ENCODE assay signal across 26 mouse cellular contexts in genomic region chr11:109417472-109418040, GRCm38 (mm10). TPM values are rescaled to one million over a fixed set of nuclear protein-coding genes. Genes with fewer than 3 reads are reported as not detected.
A peak's percentile ranks its signal among the peaks of the same experiment; 100 is the strongest.
DNase-seq lines count a peak whose midpoint lies in the region; ATAC-seq and TF ChIP-seq lines count a peak whose summit lies in the region.
"Had no signal": no experiment of that assay in that cellular context is flagged by ENCODE, and none has a peak within 500 bp of the region (broad histone marks: within the 10 kb centered on the region; RNA-seq: fewer than 3 reads in every experiment).

No protein-coding gene starts in this region.

- no peaks in the 10 kb centered on the region for H3K36me3 ChIP-seq in CH12.LX (replicated peaks in 1 of 2; ENCODE audit: control insufficient read depth in 1 of 2, insufficient read depth in 1 of 2, low read length in 1 of 2)
- H3K36me3 ChIP-seq in midbrain, embryonic 10.5 days: no peaks in the 10 kb centered on the region
- H3K36me3 ChIP-seq: heart, embryonic 12.5 days; hindbrain, embryonic 15.5 days; limb, embryonic 13.5 days had no signal

- DNase-seq in A20 (ENCODE audit: low read depth, low spot score) (peak; percentile 53), CH12.LX (ENCODE audit: extremely low read depth) (no peak)
- peak; percentile 77 for DNase-seq in induced T-regulatory cell, adult 2 months (ENCODE audit: low read depth)
- DNase-seq in midbrain, embryonic 10.5 days (ENCODE audit: low spot score): no peak
- DNase-seq in right cerebral cortex, postnatal 14 days: no peak
- DNase-seq in embryo, embryonic 11 days: no peak
- DNase-seq: cerebellum, postnatal 14 days; kidney, adult 11 months; right cerebral cortex, postnatal 4 days; thymus, postnatal 14 days had no signal

- TF ChIP-seq RAD21 in CH12.LX (IDR thresholded peaks at IDR 0.05; ENCODE audit: low read depth, low read length): no peak

- no peak for TF ChIP-seq POLR2A in CH12.LX (IDR thresholded peaks at IDR 0.05; ENCODE audit: low read depth, low read length)

- 0 out of 2 replicates have a peak, but pooled peaks have one; percentile 18 for TF ChIP-seq EP300 in CH12.LX (IDR thresholded peaks at IDR 0.05; ENCODE audit: low read length)

- WGBS in midbrain, embryonic 10.5 days: 88% methylated on average over 9 of the region's 9 CpGs

- no peak for TF ChIP-seq CTCF in CH12.LX (conservative IDR thresholded peaks at IDR 0.05 in 1 of 2, IDR thresholded peaks at IDR 0.05 in 1 of 2; ENCODE audit: low read depth in 2 of 2, low read length in 2 of 2)

- H3K79me2 ChIP-seq in CH12.LX (replicated peaks; ENCODE audit: control insufficient read depth, extremely low read depth, insufficient read depth, poor library complexity, severe bottlenecking): no peaks in the 10 kb centered on the region

- peaks cover 30 to 59% of the 10 kb centered on the region in 2 experiments for H3K4me1 ChIP-seq in CH12.LX (ENCODE audit: control insufficient read depth in 1 of 2, insufficient read depth in 2 of 2)
- H3K4me1 ChIP-seq in midbrain, embryonic 10.5 days: peaks cover 5% of the 10 kb centered on the region; the same call in 1 of the 2 replicates
- H3K4me1 ChIP-seq: hindbrain, embryonic 15.5 days; limb, embryonic 13.5 days had no signal

- in situ Hi-C loops in CH12.LX (cut with MboI; ENCODE audit: low pct_ligation_motif_present, low pct_unique_long_range_greater_than_20kb, low sequenced_read_pairs): no loop called here

- H3K4me2 ChIP-seq in CH12.LX (ENCODE audit: insufficient read depth, low read depth, poor library complexity, severe bottlenecking): no peak overlapping the region
- H3K4me2 ChIP-seq: heart, embryonic 12.5 days; hindbrain, embryonic 15.5 days; limb, embryonic 13.5 days had no signal

- H3K27ac ChIP-seq in CH12.LX (ENCODE audit: insufficient read depth, low read depth): no peak overlapping the region
- H3K27ac ChIP-seq in midbrain, embryonic 10.5 days (replicated peaks): no peak overlapping the region
- H3K27ac ChIP-seq: hindbrain, embryonic 15.5 days; limb, embryonic 13.5 days; liver, embryonic 14.5 days had no signal

- 0 out of 2 replicates have a peak, but pooled peaks have one; percentile 7 for ATAC-seq in megakaryocyte, adult 5-6 weeks (ENCODE audit: poor library complexity, severe bottlenecking)

- dilution Hi-C loops in CH12.LX (cut with MboI; ENCODE audit: extremely low pct_ligation_motif_present, extremely low pct_unique_long_range_greater_than_20kb, low sequenced_read_pairs): no loop called here

- peaks cover 7% of the 10 kb centered on the region for H3K9me3 ChIP-seq in CH12.LX (replicated peaks; ENCODE audit: low read length)
- H3K9me3 ChIP-seq in midbrain, embryonic 10.5 days (replicated peaks): peaks cover 5% of the 10 kb centered on the region; the same call in 1 of the 2 replicates
- H3K9me3 ChIP-seq: hindbrain, embryonic 15.5 days had no signal

- H3K27me3 ChIP-seq in CH12.LX (replicated peaks): no peaks in the 10 kb centered on the region
- no peaks in the 10 kb centered on the region for H3K27me3 ChIP-seq in midbrain, embryonic 10.5 days (ENCODE audit: low read depth, poor library complexity, severe bottlenecking)
- H3K27me3 ChIP-seq: heart, embryonic 12.5 days; hindbrain, embryonic 15.5 days; limb, embryonic 13.5 days had no signal

- H3K9ac ChIP-seq in CH12.LX (ENCODE audit: insufficient read depth, low read depth): no peak overlapping the region
- H3K9ac ChIP-seq: heart, embryonic 12.5 days; hindbrain, embryonic 15.5 days; limb, embryonic 13.5 days; liver, embryonic 14.5 days had no signal

- H3K4me3 ChIP-seq in CH12.LX (replicated peaks in 1 of 3; ENCODE audit: low read depth in 2 of 3, low read length in 2 of 3, poor library complexity in 1 of 3): no peak overlapping the region
- no peak overlapping the region for H3K4me3 ChIP-seq in midbrain, embryonic 10.5 days
- H3K4me3 ChIP-seq: heart, embryonic 12.5 days; hindbrain, embryonic 15.5 days; limb, embryonic 13.5 days had no signal

TF ChIP-seq in CH12.LX, 34 proteins besides CTCF, POLR2A, EP300 and RAD21 (continues in another document):
- TF ChIP-seq GABPA (IDR thresholded peaks at IDR 0.05; ENCODE audit: insufficient replicate concordance, low read depth, low read length) (no peak), RCOR1 (conservative IDR thresholded peaks at IDR 0.05; ENCODE audit: low read depth, low read length) (no peak), MAZ (IDR thresholded peaks at IDR 0.05; ENCODE audit: low read depth, low read length) (no peak), ETS1 (conservative IDR thresholded peaks at IDR 0.05; ENCODE audit: low read depth, low read length) (peak; percentile 79), CHD1 (IDR thresholded peaks at IDR 0.05; ENCODE audit: low read depth, low read length) (peak; percentile 46; the same call in 1 of the 2 replicates), MEF2A (IDR thresholded peaks at IDR 0.05; ENCODE audit: borderline replicate concordance, low read depth, low read length) (peak; percentile 49; the same call in 1 of the 2 replicates), PAX5 (IDR thresholded peaks at IDR 0.05; ENCODE audit: low read length) (no peak), SIN3A (IDR thresholded peaks at IDR 0.05; ENCODE audit: low read length) (peak; percentile 23; the same call in 1 of the 2 replicates), JUND (conservative IDR thresholded peaks at IDR 0.05; ENCODE audit: low read depth, low read length) (no peak), E2F4 (IDR thresholded peaks at IDR 0.05; ENCODE audit: insufficient replicate concordance, low read depth, low read length) (no peak), ZNF384 (IDR thresholded peaks at IDR 0.05; ENCODE audit: low read depth, low read length) (no peak), TBP (conservative IDR thresholded peaks at IDR 0.05; ENCODE audit: low read depth, low read length) (no peak), MXI1 (IDR thresholded peaks at IDR 0.05; ENCODE audit: low read depth, low read length) (peak; percentile 39; the same call in 1 of the 2 replicates), CHD2 (IDR thresholded peaks at IDR 0.05; ENCODE audit: low read length) (no peak), ELF1 (IDR thresholded peaks at IDR 0.05; ENCODE audit: low read depth, low read length) (no peak), HCFC1 (IDR thresholded peaks at IDR 0.05; ENCODE audit: low read depth, low read length) (no peak), ZKSCAN1 (IDR thresholded peaks at IDR 0.05; ENCODE audit: borderline replicate concordance, low read depth, low read length) (no peak), TCF12 (IDR thresholded peaks at IDR 0.05; ENCODE audit: low read depth, low read length) (peak; percentile 37; the same call in 1 of the 2 replicates), USF1 (IDR thresholded peaks at IDR 0.05; ENCODE audit: low read depth, low read length) (no peak), NELFE (IDR thresholded peaks at IDR 0.05; ENCODE audit: low read depth, low read length) (no peak), MYC (IDR thresholded peaks at IDR 0.05; ENCODE audit: low read depth, low read length) (no peak), IRF4 (IDR thresholded peaks at IDR 0.05; ENCODE audit: low read depth, low read length) (peak; percentile 47; the same call in 1 of the 2 replicates), KAT2A (IDR thresholded peaks at IDR 0.05; ENCODE audit: insufficient replicate concordance, low read length) (no peak), MAX (IDR thresholded peaks at IDR 0.05; ENCODE audit: low read length) (no peak), MAFK (IDR thresholded peaks at IDR 0.05; ENCODE audit: insufficient replicate concordance, low read length) (no peak), BHLHE40 (IDR thresholded peaks at IDR 0.05; ENCODE audit: low read depth, low read length) (peak; percentile 82), NRF1 (IDR thresholded peaks at IDR 0.05; ENCODE audit: low read depth, low read length) (no peak), JUN (IDR thresholded peaks at IDR 0.05; ENCODE audit: insufficient read depth, low read depth, low read length) (no peak), ZC3H11A (IDR thresholded peaks at IDR 0.05; ENCODE audit: low read depth, low read length) (no peak)

RNA-seq across cellular contexts. Expression of gene 9930022D16Rik, which starts 3.8 kb away (rescaled TPM):
- total RNA-seq in CH12.LX (2012; rRNA removed) (0.08 TPM in 2 replicates), CH12.LX (2014; rRNA removed) (0.08 TPM in 1 of 2 replicates, not detected in the other)
- polyA plus RNA-seq in CH12.LX (2012; ENCODE audit: insufficient read length, low read depth): not detected in 2 replicates
- 0.07 TPM in 1 of 2 replicates, not detected in the other for total RNA-seq in megakaryocyte, adult 5-6 weeks (2015)
- 0.08 TPM in 1 of 2 replicates, not detected in the other for total RNA-seq in megakaryocyte, adult 5-6 weeks (2017)
- polyA plus RNA-seq in midbrain, embryonic 10.5 days (2016; fragmentation: Nextera tagmentation; extraction: Ambion mirVana): not detected in 2 replicates
- total RNA-seq: adrenal gland, adult 18-20 months; adrenal gland, postnatal 4 days; gastrocnemius, adult 18-20 months; heart, postnatal 25 days; layer of hippocampus, postnatal 14 days; left cerebral cortex, postnatal 14 days; midbrain, postnatal 0 days had no signal
- polyA plus RNA-seq: forebrain, embryonic 11.5 days; gonadal fat pad, adult 2 months; heart, embryonic 12.5 days; hindbrain, embryonic 15.5 days; kidney, embryonic 16.5 days; large intestine, adult 2 months; limb, embryonic 13.5 days; liver, embryonic 14.5 days; midbrain, postnatal 0 days had no signal

RNA-seq across cellular contexts. Expression of gene Amz2, which starts 8.2 kb away (rescaled TPM):
- 19.7 and 23.3 TPM in 2 replicates for total RNA-seq in CH12.LX (2012; rRNA removed)
- 22.3 and 24.5 TPM in 2 replicates for total RNA-seq in CH12.LX (2014; rRNA removed)
- 18.6 and 23.7 TPM in 2 replicates for polyA plus RNA-seq in CH12.LX (2012; ENCODE audit: insufficient read length, low read depth)
- 19.2 and 26.5 TPM in 2 replicates for total RNA-seq in megakaryocyte, adult 5-6 weeks (2015)
- total RNA-seq in megakaryocyte, adult 5-6 weeks (2017): 51.3 and 51.7 TPM in 2 replicates
- 45.2 and 46.0 TPM in 2 replicates for polyA plus RNA-seq in midbrain, embryonic 10.5 days (2016; fragmentation: Nextera tagmentation; extraction: Ambion mirVana)

RNA-seq across cellular contexts. Expression of gene Gna13, which starts 54.9 kb away (rescaled TPM):
- total RNA-seq in CH12.LX (2012; rRNA removed) (33.9 and 39.3 TPM in 2 replicates), CH12.LX (2014; rRNA removed) (56.6 and 57.6 TPM in 2 replicates)
- polyA plus RNA-seq in CH12.LX (2012; ENCODE audit: insufficient read length, low read depth): 32.2 and 33.4 TPM in 2 replicates
- total RNA-seq in megakaryocyte, adult 5-6 weeks (2015): 59.5 and 61.2 TPM in 2 replicates
- total RNA-seq in megakaryocyte, adult 5-6 weeks (2017): 54.2 and 57.3 TPM in 2 replicates
- polyA plus RNA-seq in midbrain, embryonic 10.5 days (2016; fragmentation: Nextera tagmentation; extraction: Ambion mirVana): 16.9 and 18.8 TPM in 2 replicates

RNA-seq across cellular contexts. Expression of gene Arsg, which starts 55.6 kb away (rescaled TPM):
- total RNA-seq in CH12.LX (2012; rRNA removed) (2.2 and 3.3 TPM in 2 replicates), CH12.LX (2014; rRNA removed) (1.3 and 1.4 TPM in 2 replicates)
- 0.76 and 0.79 TPM in 2 replicates for polyA plus RNA-seq in CH12.LX (2012; ENCODE audit: insufficient read length, low read depth)
- total RNA-seq in megakaryocyte, adult 5-6 weeks (2015): 4.9 and 6.2 TPM in 2 replicates
- total RNA-seq in megakaryocyte, adult 5-6 weeks (2017): 6.2 and 7.5 TPM in 2 replicates
- polyA plus RNA-seq in midbrain, embryonic 10.5 days (2016; fragmentation: Nextera tagmentation; extraction: Ambion mirVana): 1.9 and 2.2 TPM in 2 replicates

RNA-seq across cellular contexts. Expression of gene Slc16a6, which starts 55.8 kb away (rescaled TPM):
- total RNA-seq in CH12.LX (2012; rRNA removed) (14.1 and 18.3 TPM in 2 replicates), CH12.LX (2014; rRNA removed) (18.7 and 20.9 TPM in 2 replicates)
- polyA plus RNA-seq in CH12.LX (2012; ENCODE audit: insufficient read length, low read depth): 18.9 and 24.2 TPM in 2 replicates
- 27.4 and 27.6 TPM in 2 replicates for total RNA-seq in megakaryocyte, adult 5-6 weeks (2015)
- total RNA-seq in megakaryocyte, adult 5-6 weeks (2017): 10.5 and 14.7 TPM in 2 replicates
- polyA plus RNA-seq in midbrain, embryonic 10.5 days (2016; fragmentation: Nextera tagmentation; extraction: Ambion mirVana): 5.0 and 5.5 TPM in 2 replicates

Comparison
In these comparisons a context has a peak if more than half of its experiments do, and no peak if none do; other contexts are left out.
1. DNase-seq: peak in A20 (single experiment) and induced T-regulatory cell, adult 2 months (single experiment); none in CH12.LX (single experiment), midbrain, embryonic 10.5 days (single experiment), right cerebral cortex, postnatal 14 days (single experiment) and embryo, embryonic 11 days (single experiment).